Mouse (Mus musculus): Measurements from ENCODE around the gene Gfpt1. TPM values are rescaled to one million over a fixed set of nuclear protein-coding genes. Genes with fewer than 3 reads are reported as not detected.
"Not testable (repeated sequence)": the region's sequence is repeated elsewhere in the genome, so short reads cannot be mapped to it uniquely, and the experiment has no call there.

Gene Gfpt1
- polyA plus RNA-seq, 1 experiment from 2014 or later = 14.1 TPM

DNA sequence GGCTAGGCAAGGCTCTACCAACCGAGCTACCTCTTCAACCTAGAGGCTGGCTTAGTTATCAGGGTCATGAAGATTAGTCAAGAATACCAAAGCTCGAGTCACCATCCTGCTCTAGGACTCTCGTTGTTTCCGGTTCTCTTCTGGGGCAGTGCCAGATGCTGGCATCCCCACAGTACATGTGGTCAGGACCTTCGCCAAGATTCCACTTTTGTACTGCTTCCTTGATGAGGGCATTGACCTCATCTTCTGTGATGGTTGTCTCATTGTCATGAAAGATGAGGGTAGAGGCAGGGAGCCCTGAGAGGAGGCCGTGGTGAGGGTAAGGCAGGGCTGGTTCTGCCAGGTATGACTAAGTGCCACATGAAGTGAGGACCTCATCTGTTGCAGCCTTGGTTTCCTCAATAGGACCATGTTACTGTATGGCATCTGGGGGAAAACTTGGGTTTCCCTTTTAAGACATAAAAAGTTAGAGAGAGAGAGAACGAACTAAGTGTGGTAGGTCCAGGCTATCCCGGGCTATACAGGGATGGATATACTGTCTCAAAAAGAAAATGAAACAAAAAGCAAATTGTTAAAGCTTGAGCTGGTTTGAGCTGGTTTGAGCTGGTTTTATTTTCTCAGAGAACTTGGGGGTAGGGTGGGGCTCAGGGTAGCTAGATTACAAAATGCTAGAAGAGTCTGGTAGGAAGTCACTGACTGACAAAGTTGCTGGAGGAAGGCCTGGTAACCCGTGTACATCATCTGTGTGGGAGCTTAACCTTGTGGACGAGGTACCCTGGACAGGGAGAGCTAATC lies 4.6 kb upstream of the Gfpt1 start:
- Histone ChIP-seq H3K9ac (ENCODE audit: low read length) (no peak overlapping the region), H3K4me1 (ENCODE audit: control insufficient read depth, insufficient read depth, low read length) (0 out of 2 replicates have a peak, but pooled peaks cover 2% of the 10 kb centered on the region), H3K36me3 (ENCODE audit: control insufficient read depth, insufficient read depth, low read length) (no peaks in the 10 kb centered on the region), H3K27me3 (ENCODE audit: control insufficient read depth, insufficient read depth, low read length) (no peaks in the 10 kb centered on the region), H3K4me2 (no peak overlapping the region), H3K9me3 (ENCODE audit: control insufficient read depth, low read length) (no peaks in the 10 kb centered on the region), H3K27ac (ENCODE audit: low read depth, low read length) (no peak overlapping the region), H3K4me3 (ENCODE audit: low read depth, low read length) (no peak overlapping the region)
- DNase-seq (ENCODE audit: low spot score, missing footprints) (no peak), ATAC-seq (ENCODE audit: low FRiP score) (no peak)
- 85% methylated on average over 10 of the region's 10 CpGs for WGBS

DNA sequence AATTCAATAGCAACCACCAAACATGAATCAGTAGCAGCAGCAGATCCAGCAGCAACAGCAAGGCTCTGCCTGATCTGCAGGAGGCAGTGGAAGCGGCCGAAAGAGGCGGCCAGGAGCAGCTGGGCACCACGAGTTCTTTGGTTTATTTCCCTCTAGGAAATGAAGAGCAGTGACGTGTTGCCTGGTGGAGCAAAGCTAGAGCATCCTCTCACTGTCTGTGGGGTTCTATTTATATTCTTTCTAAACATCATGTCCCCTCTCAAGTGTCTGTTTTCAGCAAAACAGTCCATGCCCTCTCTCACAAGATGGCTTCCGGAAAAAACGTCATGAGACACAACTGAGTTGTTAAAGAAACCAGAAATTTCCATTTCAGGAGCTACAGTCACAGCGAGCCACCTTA lies 3.5 kb upstream of the Gfpt1 start:
- Histone ChIP-seq H3K27me3 (ENCODE audit: control insufficient read depth, insufficient read depth, low read length) (no peaks in the 10 kb centered on the region), H3K9ac (ENCODE audit: low read length) (no peak overlapping the region), H3K4me3 (ENCODE audit: low read depth, low read length) (no peak overlapping the region), H3K4me2 (no peak overlapping the region), H3K4me1 (ENCODE audit: control insufficient read depth, insufficient read depth, low read length) (peaks cover 7% of the 10 kb centered on the region; the same call in 1 of the 2 replicates), H3K36me3 (ENCODE audit: control insufficient read depth, insufficient read depth, low read length) (no peaks in the 10 kb centered on the region), H3K9me3 (ENCODE audit: control insufficient read depth, low read length) (no peaks in the 10 kb centered on the region), H3K27ac (ENCODE audit: low read depth, low read length) (no peak overlapping the region)
- ATAC-seq (ENCODE audit: low FRiP score) (no peak), DNase-seq (ENCODE audit: low spot score, missing footprints) (no peak)
- 87% methylated on average over 8 of the region's 8 CpGs for WGBS

DNA sequence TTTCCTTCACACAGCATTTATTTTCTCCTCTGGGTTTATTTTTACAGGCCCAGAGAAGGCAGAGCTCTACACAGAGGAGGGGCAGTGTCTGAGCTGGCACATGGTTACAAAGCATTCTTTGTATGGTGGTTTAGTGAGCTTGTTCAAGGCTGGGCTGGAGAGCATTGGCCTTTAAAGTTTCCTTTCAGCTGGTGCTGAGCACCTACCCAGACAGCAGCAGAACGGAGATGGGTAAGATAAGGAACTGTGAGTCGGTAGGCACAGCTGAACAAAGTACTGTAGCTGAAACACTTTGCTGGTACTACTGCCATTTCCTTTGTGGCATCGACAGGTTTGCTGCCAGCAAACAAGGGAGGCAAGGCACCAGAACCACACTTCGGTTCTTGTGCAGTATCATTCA lies 1.7 kb upstream of the Gfpt1 start:
- no peaks in the 10 kb centered on the region for H3K36me3 ChIP-seq (ENCODE audit: control insufficient read depth, insufficient read depth, low read length)
- H3K4me1 ChIP-seq (ENCODE audit: control insufficient read depth, insufficient read depth, low read length) = peaks cover 7% of the 10 kb centered on the region; the same call in 1 of the 2 replicates
- no peak overlapping the region for H3K4me2 ChIP-seq
- H3K27me3 ChIP-seq (ENCODE audit: control insufficient read depth, insufficient read depth, low read length) = no peaks in the 10 kb centered on the region
- WGBS = 91% methylated on average over 4 of the region's 4 CpGs
- H3K27ac ChIP-seq (ENCODE audit: low read depth, low read length) = no peak overlapping the region
- no peaks in the 10 kb centered on the region for H3K9me3 ChIP-seq (ENCODE audit: control insufficient read depth, low read length)
- no peak overlapping the region for H3K4me3 ChIP-seq (ENCODE audit: low read depth, low read length)
- ATAC-seq (ENCODE audit: low FRiP score) = no peak
- no peak overlapping the region for H3K9ac ChIP-seq (ENCODE audit: low read length)
- no peak for DNase-seq (ENCODE audit: low spot score, missing footprints)

DNA sequence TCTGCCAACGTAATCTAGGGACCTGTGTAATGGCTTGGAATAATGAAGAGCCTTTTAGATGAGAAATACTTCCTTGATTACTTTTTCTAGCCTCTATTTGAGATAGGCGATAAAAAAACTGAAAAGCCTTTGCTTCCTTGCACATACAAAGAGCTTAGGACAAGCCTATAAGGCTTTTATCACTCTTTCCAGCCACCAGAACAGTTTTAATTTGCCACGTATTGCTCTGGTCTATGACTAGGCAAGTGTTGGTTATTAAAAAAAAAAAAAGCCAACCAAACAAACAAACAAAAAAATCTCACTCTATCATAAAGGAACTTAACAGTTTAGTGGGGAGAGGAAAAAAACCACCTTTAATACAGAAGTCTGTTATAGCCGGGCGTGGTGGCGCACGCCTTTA lies 1.2 kb upstream of the Gfpt1 start:
- Histone ChIP-seq H3K36me3 (ENCODE audit: control insufficient read depth, insufficient read depth, low read length) (no peaks in the 10 kb centered on the region), H3K27me3 (ENCODE audit: control insufficient read depth, insufficient read depth, low read length) (no peaks in the 10 kb centered on the region), H3K4me2 (peak overlapping the region; percentile 81; the same call in 1 of the 2 replicates), H3K27ac (ENCODE audit: low read depth, low read length) (no peak overlapping the region), H3K9ac (ENCODE audit: low read length) (no peak overlapping the region), H3K4me3 (ENCODE audit: low read depth, low read length) (no peak overlapping the region), H3K4me1 (ENCODE audit: control insufficient read depth, insufficient read depth, low read length) (peaks cover 7% of the 10 kb centered on the region; the same call in 1 of the 2 replicates), H3K9me3 (ENCODE audit: control insufficient read depth, low read length) (no peaks in the 10 kb centered on the region)
- WGBS = 94% methylated on average over 7 of the region's 7 CpGs
- DNase-seq (ENCODE audit: low spot score, missing footprints) (peak; percentile 80), ATAC-seq (ENCODE audit: low FRiP score) (no peak)

DNA sequence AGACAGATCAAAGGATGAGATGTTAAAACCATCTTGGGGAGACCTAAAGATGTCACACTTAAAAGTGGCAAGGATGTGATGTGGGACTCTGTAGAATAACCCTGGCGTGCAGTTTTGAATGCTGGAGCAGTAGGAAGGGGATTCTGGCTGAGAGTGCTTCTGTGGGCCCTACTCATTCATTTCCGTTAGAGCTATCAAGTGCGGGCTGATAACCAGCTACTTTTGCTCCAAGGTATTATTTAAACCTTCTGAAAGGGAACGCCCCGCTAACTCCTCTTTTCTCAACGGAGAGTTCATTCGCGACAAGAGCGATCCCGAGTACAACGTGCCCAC lies 676 bp upstream of the Gfpt1 start:
- DNase-seq (ENCODE audit: low spot score, missing footprints) (no peak), ATAC-seq (ENCODE audit: low FRiP score) (no peak)
- H3K27me3 ChIP-seq (ENCODE audit: control insufficient read depth, insufficient read depth, low read length) = no peaks in the 10 kb centered on the region
- H3K36me3 ChIP-seq (ENCODE audit: control insufficient read depth, insufficient read depth, low read length) = no peaks in the 10 kb centered on the region
- WGBS = under 1% methylated on average over 11 of the region's 11 CpGs
- H3K4me1 ChIP-seq (ENCODE audit: control insufficient read depth, insufficient read depth, low read length) = peaks cover 7% of the 10 kb centered on the region; the same call in 1 of the 2 replicates
- H3K9ac ChIP-seq (ENCODE audit: low read length) = peak overlapping the region; percentile 93
- peak overlapping the region; percentile 90 for H3K27ac ChIP-seq (ENCODE audit: low read depth, low read length)
- H3K4me3 ChIP-seq (ENCODE audit: low read depth, low read length) = peak overlapping the region; percentile 82
- H3K9me3 ChIP-seq (ENCODE audit: control insufficient read depth, low read length) = no peaks in the 10 kb centered on the region
- peak overlapping the region; percentile 81 for H3K4me2 ChIP-seq

DNA sequence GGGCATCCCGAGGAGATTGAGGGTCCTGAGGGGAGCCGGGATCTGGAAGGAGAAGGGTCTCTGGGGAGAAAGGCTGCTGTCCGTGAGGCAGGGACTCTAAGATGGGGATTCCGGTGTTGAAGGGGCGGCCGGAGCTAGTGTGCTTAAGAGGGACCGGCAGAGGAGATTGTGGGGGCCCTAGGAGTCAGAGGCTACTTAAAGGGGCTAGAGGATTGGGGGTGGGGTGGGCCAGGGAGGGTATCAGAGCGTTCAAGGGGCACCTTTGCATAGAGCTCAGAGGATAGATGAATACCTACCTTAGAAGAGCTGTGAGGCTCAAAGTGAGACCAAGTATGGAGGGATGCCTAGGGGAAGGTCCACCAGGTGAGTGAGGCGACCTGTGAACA lies 478 bp downstream of the Gfpt1 start:
- Histone ChIP-seq H3K9ac (ENCODE audit: low read length) (peak overlapping the region; percentile 93), H3K27me3 (ENCODE audit: control insufficient read depth, insufficient read depth, low read length) (no peaks in the 10 kb centered on the region), H3K4me1 (ENCODE audit: control insufficient read depth, insufficient read depth, low read length) (peaks cover 7% of the 10 kb centered on the region; the same call in 1 of the 2 replicates), H3K4me3 (ENCODE audit: low read depth, low read length) (peak overlapping the region; percentile 82), H3K36me3 (ENCODE audit: control insufficient read depth, insufficient read depth, low read length) (no peaks in the 10 kb centered on the region), H3K4me2 (peak overlapping the region; percentile 81), H3K27ac (ENCODE audit: low read depth, low read length) (peak overlapping the region; percentile 90; the same call in 1 of the 2 replicates), H3K9me3 (ENCODE audit: control insufficient read depth, low read length) (no peaks in the 10 kb centered on the region)
- no peak for DNase-seq (ENCODE audit: low spot score, missing footprints)
- no peak; the same call in 1 of the 2 replicates for ATAC-seq (ENCODE audit: low FRiP score)
- 2% methylated on average over 9 of the region's 9 CpGs for WGBS

DNA sequence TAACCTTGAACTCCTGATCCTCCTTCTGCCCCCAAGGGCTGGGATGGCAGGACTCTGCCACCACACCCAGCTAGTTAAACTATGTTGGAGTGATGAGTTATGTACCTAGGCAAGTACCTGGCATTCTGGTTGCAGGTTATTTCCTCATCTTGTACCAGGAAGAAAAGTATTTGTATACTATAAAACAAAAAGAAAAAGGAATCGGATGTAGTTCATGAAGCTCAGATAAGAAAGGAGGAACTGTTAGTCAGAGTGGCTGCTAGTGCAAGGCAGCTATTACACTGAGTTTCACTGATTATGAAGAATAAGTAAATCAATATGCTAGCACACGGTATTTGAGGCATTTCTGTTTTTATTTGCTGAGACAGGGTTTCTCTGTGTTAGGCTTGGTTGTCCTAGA lies 2.2 kb downstream of the Gfpt1 start:
- peaks cover 7% of the 10 kb centered on the region; the same call in 1 of the 2 replicates for H3K4me1 ChIP-seq (ENCODE audit: control insufficient read depth, insufficient read depth, low read length)
- H3K27ac ChIP-seq (ENCODE audit: low read depth, low read length) = no peak overlapping the region
- no peak overlapping the region for H3K4me2 ChIP-seq
- H3K27me3 ChIP-seq (ENCODE audit: control insufficient read depth, insufficient read depth, low read length) = no peaks in the 10 kb centered on the region
- no peaks in the 10 kb centered on the region for H3K36me3 ChIP-seq (ENCODE audit: control insufficient read depth, insufficient read depth, low read length)
- no peaks in the 10 kb centered on the region for H3K9me3 ChIP-seq (ENCODE audit: control insufficient read depth, low read length)
- 89% methylated on average over 2 of the region's 2 CpGs for WGBS
- H3K9ac ChIP-seq (ENCODE audit: low read length) = no peak overlapping the region
- peak; percentile 44 for DNase-seq (ENCODE audit: low spot score, missing footprints)
- no peak overlapping the region for H3K4me3 ChIP-seq (ENCODE audit: low read depth, low read length)
- ATAC-seq (ENCODE audit: low FRiP score) = no peak

DNA sequence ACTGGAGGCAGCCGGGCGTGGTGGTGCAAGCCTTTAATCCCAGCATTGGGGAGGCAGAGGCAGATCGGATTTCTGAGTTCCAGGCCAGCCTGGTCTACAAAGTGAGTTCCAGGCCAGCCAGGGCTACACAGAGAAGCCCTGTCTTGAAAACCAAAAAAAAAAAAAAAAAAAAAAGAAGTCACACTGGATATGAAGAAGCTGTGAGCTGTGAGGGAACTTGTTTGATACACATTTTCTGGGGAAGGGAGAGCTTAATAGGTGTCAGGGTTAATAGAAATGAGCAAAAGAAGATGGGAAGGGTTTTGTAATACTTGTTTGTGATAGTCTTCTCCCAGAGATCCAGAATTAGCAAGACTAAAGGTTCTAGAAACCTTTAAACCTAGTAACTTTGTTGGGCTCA lies 2.9 kb downstream of the Gfpt1 start:
- Histone ChIP-seq H3K4me1 (ENCODE audit: control insufficient read depth, insufficient read depth, low read length) (peaks cover 7% of the 10 kb centered on the region; the same call in 1 of the 2 replicates), H3K27ac (ENCODE audit: low read depth, low read length) (no peak overlapping the region), H3K9ac (ENCODE audit: low read length) (no peak overlapping the region), H3K27me3 (ENCODE audit: control insufficient read depth, insufficient read depth, low read length) (no peaks in the 10 kb centered on the region), H3K9me3 (ENCODE audit: control insufficient read depth, low read length) (no peaks in the 10 kb centered on the region), H3K4me3 (ENCODE audit: low read depth, low read length) (no peak overlapping the region), H3K36me3 (ENCODE audit: control insufficient read depth, insufficient read depth, low read length) (no peaks in the 10 kb centered on the region), H3K4me2 (no peak overlapping the region)
- WGBS = 67% methylated on average over 3 of the region's 3 CpGs
- DNase-seq (ENCODE audit: low spot score, missing footprints) = peak; percentile 0
- no peak for ATAC-seq (ENCODE audit: low FRiP score)

DNA sequence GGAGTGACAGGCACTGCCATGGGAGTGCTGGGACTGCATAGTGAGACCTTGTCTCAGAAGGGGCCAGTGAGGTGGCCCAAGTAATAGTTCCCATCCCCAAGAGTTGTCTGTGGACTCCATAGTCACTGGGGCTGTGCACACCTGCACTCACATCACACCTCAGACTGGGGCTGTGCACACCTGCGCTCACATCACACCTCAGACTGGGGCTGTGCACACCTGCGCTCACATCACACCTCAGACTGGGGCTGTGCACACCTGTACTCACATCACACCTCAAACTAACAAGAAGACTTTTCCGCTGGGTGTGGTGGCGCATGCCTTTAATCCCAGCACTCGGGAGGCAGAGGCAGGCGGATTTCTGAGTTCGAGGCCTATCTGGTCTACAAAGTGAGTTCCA lies 6.1 kb downstream of the Gfpt1 start:
- ATAC-seq (ENCODE audit: low FRiP score) = not testable (repeated sequence)

More for the DNA sequence above, 6.1 kb downstream of the Gfpt1 start:
- H3K27ac ChIP-seq (ENCODE audit: low read depth, low read length); H3K9me3 ChIP-seq (ENCODE audit: control insufficient read depth, low read length); H3K9ac ChIP-seq (ENCODE audit: low read length); H3K4me3 ChIP-seq (ENCODE audit: low read depth, low read length); H3K4me2 ChIP-seq; H3K36me3 ChIP-seq (ENCODE audit: control insufficient read depth, insufficient read depth, low read length); H3K4me1 ChIP-seq (ENCODE audit: control insufficient read depth, insufficient read depth, low read length); DNase-seq (ENCODE audit: low spot score, missing footprints); H3K27me3 ChIP-seq (ENCODE audit: control insufficient read depth, insufficient read depth, low read length): not testable (repeated sequence)
- 95% methylated on average over 7 of the region's 7 CpGs for WGBS

Data from midbrain, embryonic 11.5 days (tissue).